7 mouse cellular contexts compared by ENCODE assay signal in genomic region chr1:180313517-180314440, GRCm38 (mm10). TPM values are rescaled to one million over a fixed set of nuclear protein-coding genes. Genes with fewer than 3 reads are reported as not detected.
DNase-seq lines count a peak whose midpoint lies in the region; ATAC-seq and TF ChIP-seq lines count a peak whose summit lies in the region.

No protein-coding gene starts in this region.

- H3K9me3 ChIP-seq in embryonic facial prominence, embryonic 12.5 days = no peaks in the 10 kb centered on the region
- H3K9me3 ChIP-seq in intestine, postnatal 0 days (ENCODE audit: control insufficient read depth) = no peaks in the 10 kb centered on the region

- H3K4me1 ChIP-seq in embryonic facial prominence, embryonic 12.5 days = peaks cover 16% of the 10 kb centered on the region
- H3K4me1 ChIP-seq in intestine, postnatal 0 days (replicated peaks; ENCODE audit: control insufficient read depth, insufficient read depth, low read length) = no peaks in the 10 kb centered on the region; the same call in 1 of the 2 replicates

- H3K36me3 ChIP-seq in embryonic facial prominence, embryonic 12.5 days = no peaks in the 10 kb centered on the region
- no peaks in the 10 kb centered on the region for H3K36me3 ChIP-seq in intestine, postnatal 0 days (ENCODE audit: control insufficient read depth, insufficient read depth)

- ATAC-seq in embryonic facial prominence, embryonic 12.5 days (ENCODE audit: insufficient number of reproducible peaks, insufficient read depth, low FRiP score, low TSS enrichment) = peak; percentile 70; the same call in 1 of the 2 replicates
- ATAC-seq in intestine, postnatal 0 days = peak; percentile 82

- TF ChIP-seq CTCF in intestine, postnatal 0 days (IDR thresholded peaks at IDR 0.05; ENCODE audit: low read depth) = no peak

- DNase-seq in CD8-positive naive resting alpha-beta T cell, adult 2 months (ENCODE audit: low read depth in 2 of 2, low spot score in 2 of 2) = peak; percentile 51 to 66
- peak; percentile 49 for DNase-seq in Muller cell, postnatal 12 days (ENCODE audit: inconsistent ontology term)
- peak; percentile 80 to 86 for DNase-seq in lung, adult 18-20 months
- peak; percentile 75 for DNase-seq in retina, embryonic 14.5 days (ENCODE audit: low spot score)
- DNase-seq in urinary bladder, adult 2 months (ENCODE audit: low spot score) = no peak

- peak overlapping the region; percentile 55 for H3K4me2 ChIP-seq in embryonic facial prominence, embryonic 12.5 days (replicated peaks)
- peak overlapping the region; percentile 50 for H3K4me2 ChIP-seq in intestine, postnatal 0 days (replicated peaks; ENCODE audit: low read depth)

- no peak overlapping the region for H3K9ac ChIP-seq in embryonic facial prominence, embryonic 12.5 days
- H3K9ac ChIP-seq in intestine, postnatal 0 days (ENCODE audit: low read depth, low read length) = no peak overlapping the region

- H3K27me3 ChIP-seq in embryonic facial prominence, embryonic 12.5 days = no peaks in the 10 kb centered on the region
- no peaks in the 10 kb centered on the region for H3K27me3 ChIP-seq in intestine, postnatal 0 days (replicated peaks; ENCODE audit: control insufficient read depth, insufficient read depth, low read length)

- H3K27ac ChIP-seq in embryonic facial prominence, embryonic 12.5 days = no peak overlapping the region
- H3K27ac ChIP-seq in intestine, postnatal 0 days (ENCODE audit: low read depth, low read length) = no peak overlapping the region

- peak overlapping the region; percentile 30 for H3K4me3 ChIP-seq in embryonic facial prominence, embryonic 12.5 days
- no peak overlapping the region for H3K4me3 ChIP-seq in intestine, postnatal 0 days (ENCODE audit: low read depth, low read length)

- WGBS in embryonic facial prominence, embryonic 12.5 days = 8% methylated on average over 20 of the region's 20 CpGs
- 11% methylated on average over 20 of the region's 20 CpGs for WGBS in intestine, postnatal 0 days

RNA-seq across cellular contexts. Expression of gene Itpkb, which starts 16.5 kb away (rescaled TPM):
- 12.8 and 13.3 TPM in 2 replicates for polyA plus RNA-seq in embryonic facial prominence, embryonic 12.5 days (2016; fragmentation: Nextera tagmentation; extraction: Ambion mirVana)
- polyA plus RNA-seq in intestine, postnatal 0 days (2015; fragmentation: Nextera tagmentation; extraction: Ambion mirVana) = 2.3 and 3.4 TPM in 2 replicates
- polyA plus RNA-seq in urinary bladder, adult 2 months (2012; rRNA removed) = 25.7 and 54.9 TPM in 2 replicates

RNA-seq across cellular contexts. Expression of gene Psen2, which starts 50.5 kb away (rescaled TPM):
- 10.4 and 10.7 TPM in 2 replicates for polyA plus RNA-seq in embryonic facial prominence, embryonic 12.5 days (2016; fragmentation: Nextera tagmentation; extraction: Ambion mirVana)
- 12.3 and 14.8 TPM in 2 replicates for polyA plus RNA-seq in intestine, postnatal 0 days (2015; fragmentation: Nextera tagmentation; extraction: Ambion mirVana)
- 27.7 and 31.7 TPM in 2 replicates for polyA plus RNA-seq in urinary bladder, adult 2 months (2012; rRNA removed)
